Mouse (Mus musculus) liver, embryonic 12.5 days (tissue): Measurements from ENCODE around the gene Usp43. TPM values are rescaled to one million over a fixed set of nuclear protein-coding genes. Genes with fewer than 3 reads are reported as not detected.

Source experiments
- ATAC-seq: fragments of 200-750 bp; cut with Nextera tagmentation; 2 replicates; pipeline ENCODE4 v1.8.0; 2017; ENCODE audit warnings: moderate number of reproducible peaks, mild to moderate bottlenecking, moderate library complexity
- H3K27ac ChIP-seq: fragments of 300-500 bp; sonication (generic); 2 replicates; pipeline ENCODE4 v1.5.1; 2016; ENCODE audit warnings: mild to moderate bottlenecking
- H3K27me3 ChIP-seq: fragments of 300-500 bp; sonication (generic); replicated peaks from 2 replicates; pipeline ENCODE4 v1.6.1; 2016; ENCODE audit warnings: mild to moderate bottlenecking, moderate library complexity
- H3K36me3 ChIP-seq: fragments of 300-500 bp; sonication (generic); 2 replicates; pipeline ENCODE4 v1.6.1; 2016; ENCODE audit warnings: mild to moderate bottlenecking, moderate library complexity
- H3K4me1 ChIP-seq: fragments of 300-500 bp; sonication (generic); 2 replicates; pipeline ENCODE4 v1.6.1; 2016
- H3K4me2 ChIP-seq: fragments of 300-500 bp; sonication (generic); 2 replicates; pipeline ENCODE4 v1.6.1; 2016; ENCODE audit warnings: mild to moderate bottlenecking, moderate library complexity
- H3K4me3 ChIP-seq: fragments of 300-500 bp; sonication (generic); 2 replicates; pipeline ENCODE4 v1.5.1; 2016; ENCODE audit warnings: mild to moderate bottlenecking, moderate library complexity
- H3K9ac ChIP-seq: fragments of 300-500 bp; sonication (generic); 2 replicates; pipeline ENCODE4 v1.6.1; 2016; ENCODE audit warnings: mild to moderate bottlenecking, moderate library complexity
- H3K9me3 ChIP-seq: fragments of 300-500 bp; sonication (generic); replicated peaks from 2 replicates; pipeline ENCODE4 v1.6.1; 2016; ENCODE audit warnings: mild to moderate bottlenecking, moderate library complexity
- WGBS: fragments of 180-500 bp; shearing (Covaris S2); methylation state at CpG from one replicate; pipeline ENCODE4 v1.1.7; 2016; ENCODE audit not compliant: insufficient replicate concordance; 5-methylcytosine and 5-hydroxymethylcytosine counted together
- polyA plus RNA-seq: library from polyadenylated mRNA; unstranded; fragments of >200 nt; fragmentation: Nextera tagmentation; extraction: Ambion mirVana; gene quantifications from 2 replicates; pipeline ENCODE4 v1.2.1, GENCODE M21; 2016

Usp43 gene
- polyA plus RNA-seq = 0.07 and 0.11 TPM in 2 replicates

DNA sequence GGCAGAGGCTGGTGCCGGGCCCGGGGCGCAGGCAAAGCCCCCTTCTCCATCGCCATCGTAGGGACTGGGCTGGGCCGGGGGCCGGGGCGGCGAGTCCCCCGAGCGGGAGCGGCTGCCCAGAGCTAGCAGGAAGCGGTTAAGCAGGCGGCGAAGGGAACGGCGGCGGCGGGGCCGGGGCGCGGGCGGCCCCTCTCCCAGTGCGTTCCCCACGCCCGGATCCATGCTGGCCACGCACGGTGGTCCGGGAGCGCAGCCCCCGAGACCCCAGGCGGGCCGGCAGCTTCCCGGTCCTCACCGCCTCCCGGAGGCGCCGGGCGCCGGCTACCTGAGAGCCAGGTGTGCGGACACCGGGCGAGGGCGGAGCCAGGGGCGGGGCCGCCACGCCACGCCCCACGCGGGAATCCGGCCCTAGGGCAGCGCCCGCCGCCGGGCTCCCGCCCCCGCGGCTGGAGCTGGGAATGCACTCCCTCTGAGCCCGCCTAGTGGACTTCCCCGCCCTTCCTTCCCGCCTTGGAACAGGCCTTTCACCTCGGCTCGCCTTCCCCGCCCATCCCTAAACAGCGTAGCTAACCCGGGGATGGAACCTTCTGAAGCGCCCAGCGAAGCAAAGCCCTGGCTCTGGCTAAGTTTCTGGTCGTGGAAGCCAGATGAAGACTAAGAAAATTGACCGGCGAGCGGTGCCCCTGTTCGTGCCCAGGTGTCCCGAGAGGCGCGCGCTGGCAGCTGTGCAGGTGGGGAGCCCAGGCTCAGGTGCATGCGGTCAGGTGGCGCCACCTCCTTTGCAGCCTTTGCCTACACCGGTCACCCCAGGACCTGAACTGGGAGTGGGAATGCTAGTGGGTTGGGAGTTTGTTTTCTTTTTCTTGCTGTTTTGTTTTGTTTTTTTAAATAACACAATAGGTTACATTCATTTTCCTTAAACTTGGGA, at the start of gene Usp43:
Gene Usp43 (minus strand): TSS at position 327 of the 928 bp plus-strand sequence.
- Histone ChIP-seq H3K36me3 (no peaks in the 10 kb centered on the region), H3K27me3 (peaks cover 46% of the 10 kb centered on the region), H3K9me3 (no peaks in the 10 kb centered on the region), H3K4me3 (peak within 1 kb of the TSS; percentile 61), H3K4me2 (peak within 1 kb of the TSS; percentile 93), H3K9ac (peak within 1 kb of the TSS; percentile 32; the same call in 1 of the 2 replicates), H3K27ac (no peak within 1 kb of the TSS), H3K4me1 (peaks cover 14% of the 10 kb centered on the region)
- ATAC-seq = peak; percentile 24; the same call in 1 of the 2 replicates
- WGBS = under 1% methylated on average over 72 of the region's 80 CpGs

DNA sequence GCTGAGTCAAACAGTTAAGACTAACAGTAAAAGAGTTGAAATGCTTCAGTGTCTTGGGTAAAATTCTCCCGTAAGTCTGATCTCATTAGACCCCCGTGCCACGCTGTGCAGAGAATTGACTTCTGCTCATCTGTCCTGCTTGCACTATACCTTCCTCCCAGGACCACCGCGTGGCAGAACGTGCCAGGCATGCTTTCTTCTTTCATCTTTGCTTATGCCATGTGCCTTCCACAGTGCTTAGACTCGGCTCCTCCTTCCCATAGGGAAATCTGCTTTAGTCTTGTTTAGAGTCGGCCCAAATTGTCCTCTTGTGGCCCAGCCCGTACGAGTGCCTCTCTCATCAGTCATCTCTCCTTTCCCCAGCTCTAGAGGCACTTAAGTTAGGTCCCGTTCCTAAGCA, 45.9 kb upstream of the Usp43 start:
- Histone ChIP-seq H3K27me3 (no peaks in the 10 kb centered on the region), H3K27ac (no peak overlapping the region), H3K9ac (no peak overlapping the region), H3K4me1 (peaks cover 20% of the 10 kb centered on the region), H3K4me3 (no peak overlapping the region), H3K36me3 (peaks cover 13% of the 10 kb centered on the region), H3K9me3 (no peaks in the 10 kb centered on the region), H3K4me2 (no peak overlapping the region)
- 77% methylated on average over 11 of the region's 11 CpGs for WGBS
- no peak for ATAC-seq

DNA sequence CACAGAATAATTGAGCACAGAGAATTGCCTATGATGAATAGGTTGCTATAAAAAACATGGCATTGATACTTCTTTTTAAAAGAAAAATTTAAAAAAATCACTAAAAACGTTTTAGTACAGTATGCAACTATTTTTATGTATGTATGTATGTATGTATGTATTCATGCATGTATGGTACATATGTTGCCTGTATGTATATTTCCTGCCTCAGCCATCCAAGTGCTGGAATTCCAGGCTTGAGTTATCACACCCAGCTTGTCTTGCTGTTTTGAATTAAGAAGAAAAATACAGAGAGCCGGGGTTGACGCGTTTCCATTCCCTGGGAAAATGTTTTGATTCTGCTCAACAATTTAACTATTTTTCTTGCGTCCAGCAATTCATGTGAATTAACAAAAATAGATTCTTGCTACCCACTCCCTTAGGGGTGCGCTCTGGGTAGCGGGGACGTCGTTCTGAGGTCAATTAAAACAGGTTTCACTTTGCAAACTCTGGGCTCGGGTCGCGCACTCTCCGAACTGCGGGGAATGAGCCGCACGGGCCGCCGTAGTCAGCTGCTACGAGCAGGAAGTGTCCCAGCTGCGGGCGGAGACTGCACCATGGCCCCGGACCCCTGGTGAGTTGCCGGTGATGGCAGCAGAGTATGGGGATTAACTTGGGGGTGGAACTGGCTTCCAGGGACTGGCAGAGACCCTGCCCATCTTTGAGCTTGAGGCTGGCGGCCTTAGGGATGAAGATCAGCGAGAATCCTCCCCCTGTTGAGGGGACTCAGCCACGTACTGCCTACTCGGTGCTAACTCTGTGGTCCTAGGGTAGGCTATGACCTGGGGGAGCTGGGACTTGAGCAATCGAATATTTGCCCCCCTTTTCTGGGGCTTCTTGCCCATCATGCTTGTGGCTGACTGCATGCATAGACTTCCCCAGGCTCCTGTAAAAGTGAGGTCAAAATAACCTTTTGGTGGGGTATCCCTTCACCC, 44.2 kb upstream of the Usp43 start, which contains the start of gene Stx8:
Gene Stx8 (plus strand): TSS at position 289 of the 974 bp plus-strand sequence.
- peak within 1 kb of the TSS; percentile 77 for H3K9ac ChIP-seq
- H3K27ac ChIP-seq = peak within 1 kb of the TSS; percentile 60; the same call in 1 of the 2 replicates
- peaks cover 20% of the 10 kb centered on the region for H3K4me1 ChIP-seq
- peak within 1 kb of the TSS; percentile 73 for H3K4me2 ChIP-seq
- no peaks in the 10 kb centered on the region for H3K27me3 ChIP-seq
- H3K4me3 ChIP-seq = peak within 1 kb of the TSS; percentile 71
- H3K36me3 ChIP-seq = peaks cover 11% of the 10 kb centered on the region
- ATAC-seq = peak; percentile 83
- WGBS = under 1% methylated on average over 28 of the region's 28 CpGs
- H3K9me3 ChIP-seq = no peaks in the 10 kb centered on the region

DNA sequence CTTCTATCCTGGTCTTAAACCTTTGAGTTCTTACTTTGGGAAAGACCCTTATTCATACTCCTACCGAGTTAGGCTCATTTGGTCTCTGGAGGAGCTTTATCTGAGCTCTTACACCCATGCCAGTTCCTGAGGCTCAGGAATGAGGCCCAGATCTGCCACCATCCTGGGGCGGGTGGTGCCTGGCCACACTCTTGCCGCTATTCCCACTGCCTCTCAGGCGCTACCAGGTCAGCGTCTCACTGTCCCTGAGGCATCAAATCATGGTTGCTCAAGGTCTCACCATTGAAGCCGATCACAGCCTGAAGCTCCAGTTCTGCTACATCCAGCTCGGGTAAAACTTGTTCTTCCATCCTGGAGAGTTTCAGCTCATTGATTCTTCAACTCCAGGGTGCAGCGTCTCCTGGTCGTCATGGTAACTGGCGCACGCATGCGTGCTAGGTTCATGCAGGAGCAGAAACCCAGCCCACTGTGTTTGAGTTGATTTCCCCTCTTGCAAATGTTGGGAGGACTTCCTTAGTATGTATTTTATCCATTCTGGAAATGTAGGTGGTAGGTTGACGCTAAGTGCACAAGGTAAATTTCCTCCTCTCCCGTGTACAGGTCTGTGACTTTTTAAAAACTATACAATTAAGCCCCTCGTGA, 43.4 kb upstream of the Usp43 start, which contains the start of gene Cfap52:
Gene Cfap52 (minus strand): TSS at position 410 of the 642 bp plus-strand sequence.
- peak; percentile 69 for ATAC-seq
- Histone ChIP-seq H3K27ac (peak within 1 kb of the TSS; percentile 60; the same call in 1 of the 2 replicates), H3K9me3 (no peaks in the 10 kb centered on the region), H3K9ac (peak within 1 kb of the TSS; percentile 77), H3K4me1 (peaks cover 20% of the 10 kb centered on the region), H3K27me3 (no peaks in the 10 kb centered on the region), H3K4me2 (peak within 1 kb of the TSS; percentile 73), H3K36me3 (peaks cover 6% of the 10 kb centered on the region), H3K4me3 (peak within 1 kb of the TSS; percentile 71)
- 8% methylated on average over 15 of the region's 15 CpGs for WGBS

DNA sequence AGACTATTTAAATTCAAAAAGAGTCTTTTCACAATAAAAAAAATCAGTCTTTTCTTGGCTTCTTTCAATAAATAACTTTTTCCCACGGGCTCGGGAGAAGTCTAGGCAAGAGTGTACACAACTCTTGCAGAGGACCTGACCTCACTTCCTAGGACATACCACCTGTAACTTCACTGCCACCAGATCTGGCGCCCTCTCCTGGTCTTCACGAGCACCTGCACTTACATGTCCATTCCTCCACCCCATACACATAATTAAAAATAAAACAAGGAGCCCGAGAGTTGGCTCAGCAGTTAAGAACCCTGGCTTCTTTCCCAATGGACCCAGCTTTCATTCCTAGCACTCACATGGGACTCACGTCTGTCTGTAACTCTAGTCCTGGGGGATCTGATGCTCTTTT, 42.2 kb upstream of the Usp43 start:
- Histone ChIP-seq H3K9me3 (no peaks in the 10 kb centered on the region), H3K4me2 (no peak overlapping the region), H3K9ac (no peak overlapping the region), H3K4me3 (no peak overlapping the region), H3K27ac (no peak overlapping the region), H3K27me3 (no peaks in the 10 kb centered on the region), H3K4me1 (peaks cover 20% of the 10 kb centered on the region), H3K36me3 (no peaks in the 10 kb centered on the region)
- ATAC-seq = no peak
- WGBS = 61% methylated on average over 6 of the region's 6 CpGs

DNA sequence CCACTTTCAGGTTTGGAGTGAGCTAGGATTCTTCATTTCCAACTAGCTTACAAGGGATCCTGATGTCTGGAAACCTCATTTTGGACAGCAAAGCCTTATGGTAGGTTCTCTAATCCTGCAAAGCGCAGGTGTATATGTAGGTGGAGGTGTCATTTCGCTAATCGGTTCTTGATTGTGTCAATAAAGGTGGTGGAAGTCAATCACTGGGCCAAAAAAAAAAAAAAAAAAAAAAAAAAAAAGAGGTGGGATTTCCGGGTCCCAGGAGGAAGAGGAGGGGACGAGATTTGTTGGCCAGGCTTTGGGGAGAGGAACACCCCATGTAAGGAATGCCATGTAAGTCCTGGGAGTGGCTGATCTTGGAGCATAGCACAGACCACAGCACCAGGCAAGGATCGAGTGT, 32.5 kb upstream of the Usp43 start:
- H3K9me3 ChIP-seq = no peaks in the 10 kb centered on the region
- H3K4me1 ChIP-seq = no peaks in the 10 kb centered on the region
- 56% methylated on average over 6 of the region's 6 CpGs for WGBS
- no peak overlapping the region for H3K4me3 ChIP-seq
- no peaks in the 10 kb centered on the region for H3K27me3 ChIP-seq
- H3K36me3 ChIP-seq = no peaks in the 10 kb centered on the region
- ATAC-seq = no peak
- H3K9ac ChIP-seq = no peak overlapping the region
- no peak overlapping the region for H3K4me2 ChIP-seq
- no peak overlapping the region for H3K27ac ChIP-seq

DNA sequence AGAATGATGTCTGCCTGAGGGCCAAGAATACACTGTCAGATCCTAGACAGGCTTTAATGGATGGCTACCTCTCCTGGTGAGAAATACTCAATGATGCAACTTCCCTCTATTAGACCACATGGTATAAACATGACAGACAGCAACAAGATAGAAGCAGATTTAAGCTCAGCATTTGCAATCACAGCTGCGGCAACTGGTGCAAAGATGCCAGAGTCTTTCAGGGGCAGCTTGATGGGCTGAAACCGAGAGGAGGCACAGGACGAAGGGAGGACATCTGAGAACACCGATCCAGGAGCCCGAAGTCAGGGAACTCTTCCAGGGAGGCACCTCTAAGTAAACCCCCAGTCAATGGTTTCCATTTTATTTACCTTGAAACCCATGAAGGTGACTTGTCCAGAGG, 31.7 kb upstream of the Usp43 start:
- Histone ChIP-seq H3K4me2 (no peak overlapping the region), H3K9ac (no peak overlapping the region), H3K4me1 (no peaks in the 10 kb centered on the region), H3K27ac (no peak overlapping the region), H3K27me3 (no peaks in the 10 kb centered on the region), H3K9me3 (no peaks in the 10 kb centered on the region), H3K36me3 (no peaks in the 10 kb centered on the region), H3K4me3 (no peak overlapping the region)
- 67% methylated on average over 5 of the region's 5 CpGs for WGBS
- ATAC-seq = no peak

DNA sequence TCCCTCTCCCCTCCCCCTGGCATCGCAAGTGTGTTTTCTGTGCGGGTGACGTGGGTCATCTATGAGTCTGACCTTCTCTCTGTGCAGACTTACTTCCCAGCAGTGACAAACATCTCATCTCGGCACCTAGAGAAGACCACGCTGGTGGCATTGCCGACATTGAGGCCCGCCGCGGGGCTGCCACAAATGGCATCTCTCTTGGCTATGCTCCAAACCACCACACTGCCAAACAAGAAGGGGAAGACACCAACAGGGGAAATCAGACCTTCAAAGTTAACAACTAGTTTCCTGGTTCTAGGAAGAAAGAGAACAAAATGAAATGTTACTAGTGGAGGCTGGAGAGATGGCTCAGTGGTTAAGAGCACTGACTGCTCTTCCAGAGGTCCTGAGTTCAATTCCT, 27.5 kb upstream of the Usp43 start:
- no peaks in the 10 kb centered on the region for H3K36me3 ChIP-seq
- H3K4me2 ChIP-seq = no peak overlapping the region
- no peak overlapping the region for H3K9ac ChIP-seq
- no peaks in the 10 kb centered on the region for H3K4me1 ChIP-seq
- H3K27ac ChIP-seq = no peak overlapping the region
- WGBS = 64% methylated on average over 9 of the region's 9 CpGs
- H3K27me3 ChIP-seq = no peaks in the 10 kb centered on the region
- no peak overlapping the region for H3K4me3 ChIP-seq
- no peak for ATAC-seq
- no peaks in the 10 kb centered on the region for H3K9me3 ChIP-seq

DNA sequence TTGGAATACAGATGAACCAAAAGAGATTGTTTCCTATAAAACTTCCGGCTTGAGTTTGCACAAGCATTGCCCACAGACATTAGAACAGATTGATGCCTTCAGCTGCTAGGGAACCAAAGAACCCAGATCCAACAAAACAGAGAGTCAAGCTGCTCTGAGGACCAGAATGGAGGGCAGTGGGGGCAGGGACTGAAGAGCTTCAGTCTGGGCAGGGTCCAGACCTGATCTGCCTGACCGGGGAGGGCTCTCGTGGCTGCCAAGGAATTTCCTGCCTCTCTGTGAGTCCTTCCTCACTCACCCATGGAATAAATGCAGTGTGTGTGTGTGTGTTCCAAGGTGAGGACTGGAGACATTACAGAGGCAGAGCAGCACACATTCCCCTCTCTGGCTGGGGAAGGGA, 26.3 kb upstream of the Usp43 start:
- ATAC-seq = no peak
- no peak overlapping the region for H3K4me3 ChIP-seq

DNA sequence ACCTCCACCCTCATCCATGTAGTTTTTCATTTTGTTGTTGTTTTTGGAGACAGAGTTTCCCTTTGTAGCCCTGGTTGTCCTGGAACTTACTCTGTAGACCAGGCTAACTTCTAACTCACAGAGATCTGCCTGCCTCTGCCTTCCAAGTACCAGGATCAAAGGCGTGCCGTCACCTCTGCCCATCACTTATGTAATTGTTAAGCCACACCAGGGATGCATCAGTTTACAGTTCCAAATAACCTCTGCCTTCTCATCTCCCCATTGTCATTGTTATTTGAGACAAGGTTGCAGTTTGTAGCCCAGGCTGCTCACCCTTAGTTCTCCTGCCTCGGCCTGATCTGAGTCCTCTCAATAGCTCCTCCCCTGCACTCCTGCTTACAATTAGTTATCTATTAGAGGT, 10.2 kb upstream of the Usp43 start:
- no peak overlapping the region for H3K4me3 ChIP-seq
- H3K9me3 ChIP-seq = no peaks in the 10 kb centered on the region
- no peaks in the 10 kb centered on the region for H3K4me1 ChIP-seq
- H3K27ac ChIP-seq = no peak overlapping the region
- no peak overlapping the region for H3K9ac ChIP-seq
- H3K4me2 ChIP-seq = no peak overlapping the region
- WGBS = 81% methylated on average over 3 of the region's 3 CpGs
- no peaks in the 10 kb centered on the region for H3K36me3 ChIP-seq
- no peaks in the 10 kb centered on the region for H3K27me3 ChIP-seq
- ATAC-seq = no peak

More for the DNA sequence above, 26.3 kb upstream of the Usp43 start:
- Histone ChIP-seq H3K9me3 (no peaks in the 10 kb centered on the region), H3K36me3 (no peaks in the 10 kb centered on the region), H3K9ac (no peak overlapping the region), H3K4me1 (no peaks in the 10 kb centered on the region), H3K27me3 (no peaks in the 10 kb centered on the region), H3K4me2 (no peak overlapping the region), H3K27ac (no peak overlapping the region)
- WGBS = 41% methylated on average over 3 of the region's 3 CpGs

DNA sequence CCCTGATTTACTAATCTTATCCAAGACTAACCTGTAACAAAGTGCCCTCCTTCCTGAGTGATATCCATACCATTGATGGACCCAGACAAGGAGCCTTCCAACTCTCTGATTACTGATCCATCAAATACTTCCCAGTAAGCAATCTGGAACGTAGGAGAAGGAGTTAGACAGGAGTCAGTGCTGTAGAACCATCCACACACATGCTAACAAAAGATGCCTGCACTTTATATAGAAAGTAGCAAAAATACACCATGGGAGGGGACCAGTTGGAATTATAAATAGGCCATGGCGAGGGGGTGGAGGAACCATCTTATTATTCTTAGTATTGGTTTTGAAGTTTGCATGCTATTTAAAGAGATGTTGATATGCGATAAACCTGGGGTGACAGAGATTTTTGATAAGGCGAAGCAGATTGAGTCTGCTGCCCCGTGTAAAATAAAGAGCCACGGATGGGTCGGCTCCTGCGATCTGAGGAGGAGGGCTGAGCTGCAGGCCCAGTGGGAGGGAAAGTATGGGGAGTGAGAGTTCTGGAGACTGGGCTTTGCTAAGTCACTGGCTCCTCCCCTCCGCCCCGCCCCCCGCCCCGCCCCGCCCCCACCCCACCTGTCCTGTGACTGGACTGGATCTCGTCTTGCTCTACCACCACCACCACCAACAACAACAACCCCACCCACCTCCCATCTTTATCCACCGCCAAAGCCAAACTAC, 4.5 kb upstream of the Usp43 start:
- Histone ChIP-seq H3K27ac (no peak overlapping the region), H3K4me3 (no peak overlapping the region), H3K27me3 (peaks cover 15% of the 10 kb centered on the region), H3K9ac (no peak overlapping the region), H3K4me2 (no peak overlapping the region), H3K9me3 (no peaks in the 10 kb centered on the region), H3K4me1 (peaks cover 12% of the 10 kb centered on the region), H3K36me3 (no peaks in the 10 kb centered on the region)
- WGBS = 24% methylated on average over 13 of the region's 15 CpGs
- ATAC-seq = no peak
